Mouse (Mus musculus) cerebellum, adult 2 months (tissue): ENCODE data around the gene Bcas3.

Experiments used
- CTCF ChIP-seq: fragments of 200-500 bp; IDR thresholded peaks from 2 replicates; pipeline ENCODE4 v1.5.1; 2011; ENCODE audit warnings: low read depth, mild to moderate bottlenecking, control low read depth, low read length, moderate library complexity, borderline replicate concordance; ENCODE audit not compliant: insufficient read depth
- POLR2A ChIP-seq: fragments of 200-500 bp; IDR thresholded peaks from 2 replicates; pipeline ENCODE4 v1.6.1; 2011; ENCODE audit warnings: low read length, control low read depth, borderline replicate concordance; ENCODE audit not compliant: insufficient read depth

GRCm38 (mm10) chr11:85613586-85613985, 260.6 kb downstream of the Bcas3 start:
- TF ChIP-seq CTCF: no peak
- no peak for TF ChIP-seq POLR2A
